ENCODE assay signal across 9 mouse cellular contexts in genomic region chr9:104444906-104445305, GRCm38 (mm10).
DNase-seq lines count a peak whose midpoint lies in the region; ATAC-seq and TF ChIP-seq lines count a peak whose summit lies in the region.
"Had no signal": no experiment of that assay in that cellular context is flagged by ENCODE, and none has a peak within 500 bp of the region (broad histone marks: within the 10 kb centered on the region; RNA-seq: fewer than 3 reads in every experiment).

No protein-coding gene starts in this region.

- ATAC-seq in limb, embryonic 11.5 days (ENCODE audit: insufficient number of reproducible peaks, low FRiP score, low TSS enrichment, low read depth), result no peak

- intact Hi-C loops in gastrocnemius, adult 2 months (cut with DNase I), result no loop called here
- intact Hi-C loops in gastrocnemius, postnatal 14 days (cut with DNase I; ENCODE audit: low total_unique reads), result no loop called here

- no peaks in the 10 kb centered on the region for H3K36me3 ChIP-seq in limb, embryonic 11.5 days (ENCODE audit: control insufficient read depth, insufficient read depth, low read length)
- H3K36me3 ChIP-seq: liver, embryonic 15.5 days had no signal

- H3K27ac ChIP-seq in gastrocnemius, adult 2 months, result no peak overlapping the region
- no peak overlapping the region for H3K27ac ChIP-seq in bone marrow macrophage, adult 2 months (ENCODE audit: insufficient read depth, low read depth, low read length)
- H3K27ac ChIP-seq in limb, embryonic 11.5 days (replicated peaks; ENCODE audit: low read depth, low read length), result no peak overlapping the region
- H3K27ac ChIP-seq: liver, embryonic 15.5 days had no signal

- no peaks in the 10 kb centered on the region for H3K4me1 ChIP-seq in bone marrow macrophage, adult 2 months (ENCODE audit: control insufficient read depth, insufficient read depth, low read length)
- H3K4me1 ChIP-seq in limb, embryonic 11.5 days (ENCODE audit: control insufficient read depth, insufficient read depth, low read length), result no peaks in the 10 kb centered on the region
- H3K4me1 ChIP-seq: liver, embryonic 15.5 days had no signal

- H3K9ac ChIP-seq in limb, embryonic 11.5 days (ENCODE audit: low read length), result no peak overlapping the region
- H3K9ac ChIP-seq: liver, embryonic 15.5 days had no signal

- TF ChIP-seq POLR2A in bone marrow macrophage, adult 2 months (IDR thresholded peaks at IDR 0.05; ENCODE audit: borderline replicate concordance, low read depth, low read length), result no peak

- no peaks in the 10 kb centered on the region for H3K9me3 ChIP-seq in limb, embryonic 11.5 days (ENCODE audit: control insufficient read depth, low read length)
- H3K9me3 ChIP-seq: liver, embryonic 15.5 days had no signal

- H3K27me3 ChIP-seq in limb, embryonic 11.5 days (ENCODE audit: control insufficient read depth, insufficient read depth, low read length), result no peaks in the 10 kb centered on the region
- H3K27me3 ChIP-seq: liver, embryonic 15.5 days had no signal

- 59% methylated on average over 5 of the region's 5 CpGs for WGBS in limb, embryonic 11.5 days

- no peak overlapping the region for H3K4me2 ChIP-seq in limb, embryonic 11.5 days (ENCODE audit: low read depth, severe bottlenecking)
- H3K4me2 ChIP-seq: liver, embryonic 15.5 days had no signal

- H3K4me3 ChIP-seq in gastrocnemius, adult 2 months, result no peak overlapping the region
- H3K4me3 ChIP-seq in bone marrow macrophage, adult 2 months (ENCODE audit: insufficient read depth, low read length), result no peak overlapping the region
- no peak overlapping the region for H3K4me3 ChIP-seq in limb, embryonic 11.5 days (ENCODE audit: low read depth, low read length)
- H3K4me3 ChIP-seq: liver, embryonic 15.5 days had no signal

- peak; percentile 72 for TF ChIP-seq CTCF in gastrocnemius, adult 2 months (IDR thresholded peaks at IDR 0.05)
- peak; percentile 83 for TF ChIP-seq CTCF in bone marrow macrophage, adult 2 months (IDR thresholded peaks at IDR 0.05; ENCODE audit: low read depth, low read length)

- no peak for DNase-seq in gastrocnemius, adult 2 months
- no peak for DNase-seq in gastrocnemius, postnatal 14 days
- DNase-seq in CD4-positive helper T cell, adult 2 months (ENCODE audit: low read depth, low spot score), result peak; percentile 8
- peak; percentile 23 for DNase-seq in heart, postnatal 4 days
- peak; percentile 66 for DNase-seq in limb, embryonic 11.5 days (ENCODE audit: low spot score)
- DNase-seq in retina, postnatal 7 days (ENCODE audit: low read depth, low spot score), result peak; percentile 2
- DNase-seq in urinary bladder, postnatal 25 days (ENCODE audit: low spot score), result peak; percentile 8

Comparison
In these comparisons a context has a peak if more than half of its experiments do, and no peak if none do; other contexts are left out.
1. DNase-seq: peak in CD4-positive helper T cell, adult 2 months (single experiment), heart, postnatal 4 days (single experiment), limb, embryonic 11.5 days (single experiment), retina, postnatal 7 days (single experiment) and urinary bladder, postnatal 25 days (single experiment); none in gastrocnemius, adult 2 months (single experiment) and gastrocnemius, postnatal 14 days (single experiment).